Mouse (Mus musculus): ENCODE measurements around the gene Gm6367.
"Not testable (repeated sequence)": the region's sequence is repeated elsewhere in the genome, so short reads cannot be mapped to it uniquely, and the experiment has no call there.

Gene Gm6367

DNA sequence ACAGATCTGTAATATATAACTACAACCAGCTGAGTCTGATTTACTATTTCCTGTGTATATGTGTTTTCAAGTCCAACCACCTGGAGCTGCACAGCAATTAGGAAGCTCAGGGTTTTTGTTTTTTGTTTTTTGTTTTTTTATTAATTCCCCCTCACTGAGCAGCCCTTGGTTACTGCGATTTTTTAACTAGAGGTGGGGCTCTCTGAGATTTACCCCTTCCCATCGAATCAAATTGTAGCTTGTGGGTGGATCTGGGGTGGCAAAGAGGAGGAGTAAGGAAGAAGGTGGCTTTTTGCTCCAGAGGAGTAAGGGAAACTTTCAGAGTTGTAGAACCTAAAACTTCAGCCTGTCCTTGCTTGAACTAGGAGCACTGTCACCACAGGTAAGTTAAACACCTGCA is at the start of gene Gm6367:
Gene Gm6367, plus strand, starts transcription at position 301 of the 400 bp plus-strand sequence.
- not testable (repeated sequence) for DNase-seq (ENCODE audit: low spot score)
